Mouse (Mus musculus) testis, adult 2 months (tissue): Measurements from ENCODE around the gene Tuba4a. TPM values are rescaled to one million over a fixed set of nuclear protein-coding genes. Genes with fewer than 3 reads are reported as not detected.
A peak's percentile ranks its signal among the peaks of the same experiment; 100 is the strongest.
"Not testable (repeated sequence)": the region's sequence is repeated elsewhere in the genome, so short reads cannot be mapped to it uniquely, and the experiment has no call there.

Experiments
- H3K27ac ChIP-seq: fragments of 200-500 bp; 2 replicates; pipeline ENCODE4 v1.5.1; 2012; ENCODE audit warnings: low read depth, low read length; ENCODE audit not compliant: control insufficient read depth, insufficient read depth
- H3K27me3 ChIP-seq: fragments of 200-500 bp; 2 replicates; pipeline ENCODE4 v1.6.1; 2012; ENCODE audit warnings: mild to moderate bottlenecking, low read length, moderate library complexity; ENCODE audit not compliant: control insufficient read depth, insufficient read depth
- H3K36me3 ChIP-seq: fragments of 200-500 bp; 2 replicates; pipeline ENCODE4 v1.6.1; 2012; ENCODE audit warnings: mild to moderate bottlenecking, low read length; ENCODE audit not compliant: control insufficient read depth, insufficient read depth
- H3K4me1 ChIP-seq: fragments of 200-500 bp; 2 replicates; pipeline ENCODE4 v1.6.1; 2012; ENCODE audit warnings: low read length; ENCODE audit not compliant: control insufficient read depth, insufficient read depth
- H3K4me3 ChIP-seq: fragments of 200-500 bp; 2 replicates; pipeline ENCODE4 v1.5.1; 2012; ENCODE audit warnings: low read depth, mild to moderate bottlenecking, low read length, moderate library complexity, mixed read lengths; ENCODE audit not compliant: control insufficient read depth
- CTCF ChIP-seq: fragments of 200-500 bp; IDR thresholded peaks from 2 replicates; pipeline ENCODE4 v1.5.1; 2012; ENCODE audit warnings: low read depth, mild to moderate bottlenecking, inconsistent platforms, low read length, moderate library complexity; ENCODE audit not compliant: control insufficient read depth, insufficient read depth, insufficient replicate concordance
- POLR2A ChIP-seq: fragments of 200-500 bp; IDR thresholded peaks from 2 replicates; pipeline ENCODE4 v1.6.1; 2012; ENCODE audit warnings: low read depth, mild to moderate bottlenecking, inconsistent platforms, low read length, moderate library complexity; ENCODE audit not compliant: control insufficient read depth
- polyA plus RNA-seq: library from polyadenylated mRNA; depleted of rRNA; stranded (reverse); fragments of >200 nt; gene quantifications from 2 replicates; pipeline ENCODE4 v1.2.3, GENCODE M21; 2012

The Tuba4a gene
- polyA plus RNA-seq, 1 experiment: 204 TPM

GRCm38 (mm10) chr1:75244836-75245235 lies 25.2 kb upstream of the Tuba4a start:
- no peak for TF ChIP-seq POLR2A
- no peak for TF ChIP-seq CTCF
- Histone ChIP-seq H3K36me3 (peaks cover 2% of the 10 kb centered on the region; the same call in 1 of the 2 replicates), H3K27me3 (no peaks in the 10 kb centered on the region), H3K27ac (no peak overlapping the region), H3K4me3 (no peak overlapping the region), H3K4me1 (no peaks in the 10 kb centered on the region)

GRCm38 (mm10) chr1:75244175-75244826 lies 24.6 kb upstream of the Tuba4a start:
- Histone ChIP-seq H3K27ac (no peak overlapping the region), H3K27me3 (no peaks in the 10 kb centered on the region), H3K36me3 (peaks cover 2% of the 10 kb centered on the region; the same call in 1 of the 2 replicates), H3K4me1 (no peaks in the 10 kb centered on the region), H3K4me3 (no peak overlapping the region)
- TF ChIP-seq POLR2A: no peak
- no peak for TF ChIP-seq CTCF

- Histone ChIP-seq H3K36me3 (peaks cover 2% of the 10 kb centered on the region; the same call in 1 of the 2 replicates), H3K4me3 (no peak overlapping the region)
Observed at GRCm38 (mm10) chr1:75243411-75243810, 23.7 kb upstream of the Tuba4a start.

GRCm38 (mm10) chr1:75239591-75239990 lies 19.9 kb upstream of the Tuba4a start:
- H3K4me3 ChIP-seq: no peak overlapping the region
- H3K36me3 ChIP-seq: peaks cover 2% of the 10 kb centered on the region
- no peaks in the 10 kb centered on the region for H3K4me1 ChIP-seq
- TF ChIP-seq POLR2A (no peak), CTCF (no peak)
- H3K27me3 ChIP-seq: no peaks in the 10 kb centered on the region
- no peak overlapping the region for H3K27ac ChIP-seq

More at GRCm38 (mm10) chr1:75243411-75243810, 23.7 kb upstream of the Tuba4a start:
- no peak for TF ChIP-seq POLR2A
- no peak for TF ChIP-seq CTCF
- no peaks in the 10 kb centered on the region for H3K4me1 ChIP-seq
- no peak overlapping the region for H3K27ac ChIP-seq
- H3K27me3 ChIP-seq: no peaks in the 10 kb centered on the region

GRCm38 (mm10) chr1:75236117-75237050 lies 16.7 kb upstream of the Tuba4a start, which contains the start of gene Dnajb2:
Gene Dnajb2, plus strand, starts transcription at chr1:75236406.
- Histone ChIP-seq H3K4me1 (no peaks in the 10 kb centered on the region), H3K27ac (peak within 1 kb of the TSS; percentile 91), H3K4me3 (peak within 1 kb of the TSS; percentile 91), H3K27me3 (no peaks in the 10 kb centered on the region), H3K36me3 (peaks cover 2% of the 10 kb centered on the region)
- TF ChIP-seq POLR2A (peak; percentile 89), CTCF (no peak)

- peak overlapping the region; percentile 81 for H3K4me3 ChIP-seq
- H3K36me3 ChIP-seq: no peaks in the 10 kb centered on the region; the same call in 1 of the 2 replicates
- H3K27me3 ChIP-seq: no peaks in the 10 kb centered on the region
- H3K27ac ChIP-seq: no peak overlapping the region
- no peaks in the 10 kb centered on the region for H3K4me1 ChIP-seq
- TF ChIP-seq CTCF (no peak), POLR2A (no peak; the same call in 1 of the 2 replicates)
Observed at GRCm38 (mm10) chr1:75234606-75235005, 14.9 kb upstream of the Tuba4a start.

- peak overlapping the region; percentile 14; the same call in 1 of the 2 replicates for H3K4me3 ChIP-seq
- not testable (repeated sequence) for H3K27ac ChIP-seq, H3K4me1 ChIP-seq, H3K36me3 ChIP-seq, H3K27me3 ChIP-seq
Observed at GRCm38 (mm10) chr1:75232489-75232888, 12.8 kb upstream of the Tuba4a start.
